In genomic region chr3:131138224-131138623, GRCm38 (mm10) we compare ENCODE assay signal across 19 mouse cellular contexts. TPM values are rescaled to one million over a fixed set of nuclear protein-coding genes. Genes with fewer than 3 reads are reported as not detected.
DNase-seq lines count a peak whose midpoint lies in the region; ATAC-seq and TF ChIP-seq lines count a peak whose summit lies in the region.
"Had no signal": no experiment of that assay in that cellular context is flagged by ENCODE, and none has a peak within 500 bp of the region (broad histone marks: within the 10 kb centered on the region; RNA-seq: fewer than 3 reads in every experiment).

No protein-coding gene starts in this region.

- no peak for DNase-seq in heart, postnatal 14 days
- no peak for DNase-seq in CH12.LX (ENCODE audit: extremely low read depth)
- DNase-seq in embryonic facial prominence, embryonic 14.5 days (ENCODE audit: low spot score): no peak
- DNase-seq in layer of hippocampus, postnatal 36 days: no peak
- no peak for DNase-seq in gastrocnemius, postnatal 10 days
- DNase-seq: cerebellum, postnatal 10 days; embryo, embryonic 11 days; gastrocnemius, postnatal 36 days; heart, postnatal 10 days; thymus, postnatal 25 days had no signal

- H3K9me3 ChIP-seq in heart, embryonic 11.5 days (replicated peaks; ENCODE audit: control insufficient read depth, low read length): no peaks in the 10 kb centered on the region
- H3K9me3 ChIP-seq in CH12.LX (replicated peaks; ENCODE audit: low read length): no peaks in the 10 kb centered on the region
- no peaks in the 10 kb centered on the region for H3K9me3 ChIP-seq in embryonic facial prominence, embryonic 14.5 days (ENCODE audit: control insufficient read depth, low read length)
- no peaks in the 10 kb centered on the region for H3K9me3 ChIP-seq in midbrain, embryonic 16.5 days (replicated peaks; ENCODE audit: control insufficient read depth, low read length, poor library complexity, severe bottlenecking)
- H3K9me3 ChIP-seq: hindbrain, embryonic 15.5 days; limb, embryonic 12.5 days had no signal

- H3K27ac ChIP-seq in heart, embryonic 11.5 days (ENCODE audit: low read depth, low read length): no peak overlapping the region
- H3K27ac ChIP-seq in CH12.LX (ENCODE audit: insufficient read depth, low read depth): peak overlapping the region; percentile 89
- peak overlapping the region; percentile 48; the same call in 1 of the 2 replicates for H3K27ac ChIP-seq in embryonic facial prominence, embryonic 14.5 days (replicated peaks; ENCODE audit: low read depth, low read length)
- peak overlapping the region; percentile 78 for H3K27ac ChIP-seq in midbrain, embryonic 16.5 days (ENCODE audit: low read length)
- H3K27ac ChIP-seq: hindbrain, embryonic 15.5 days; kidney, postnatal 0 days; liver, embryonic 14.5 days had no signal

- intact Hi-C loops in heart, postnatal 14 days (cut with DNase I): no loop called here

- H3K79me2 ChIP-seq in CH12.LX (replicated peaks; ENCODE audit: control insufficient read depth, extremely low read depth, insufficient read depth, poor library complexity, severe bottlenecking): peaks cover 13% of the 10 kb centered on the region

- no peak overlapping the region for H3K4me3 ChIP-seq in heart, embryonic 11.5 days (ENCODE audit: low read depth, low read length)
- H3K4me3 ChIP-seq in CH12.LX (replicated peaks in 1 of 3; ENCODE audit: low read depth in 2 of 3, low read length in 2 of 3, poor library complexity in 1 of 3): no peak overlapping the region
- no peak overlapping the region for H3K4me3 ChIP-seq in embryonic facial prominence, embryonic 14.5 days (ENCODE audit: low read depth, low read length)
- no peak overlapping the region for H3K4me3 ChIP-seq in midbrain, embryonic 16.5 days (ENCODE audit: low read depth, low read length)
- H3K4me3 ChIP-seq: hindbrain, embryonic 15.5 days; limb, embryonic 12.5 days; myocyte had no signal

- TF ChIP-seq RAD21 in CH12.LX (IDR thresholded peaks at IDR 0.05; ENCODE audit: low read depth, low read length): no peak

- dilution Hi-C loops in CH12.LX (cut with MboI; ENCODE audit: extremely low pct_ligation_motif_present, extremely low pct_unique_long_range_greater_than_20kb, low sequenced_read_pairs): no loop called here

- peaks cover 36% of the 10 kb centered on the region for H3K4me1 ChIP-seq in heart, embryonic 11.5 days (ENCODE audit: control insufficient read depth, insufficient read depth, low read length)
- peaks cover 25 to 42% of the 10 kb centered on the region in 2 experiments for H3K4me1 ChIP-seq in CH12.LX (ENCODE audit: control insufficient read depth in 1 of 2, insufficient read depth in 2 of 2)
- H3K4me1 ChIP-seq in embryonic facial prominence, embryonic 14.5 days (ENCODE audit: control insufficient read depth, insufficient read depth, low read length): peaks cover 48% of the 10 kb centered on the region
- peaks cover 62% of the 10 kb centered on the region for H3K4me1 ChIP-seq in midbrain, embryonic 16.5 days (ENCODE audit: control insufficient read depth, insufficient read depth, low read length)

- no peak for TF ChIP-seq POLR2A in CH12.LX (IDR thresholded peaks at IDR 0.05; ENCODE audit: low read depth, low read length)

- WGBS in heart, embryonic 11.5 days (ENCODE audit: insufficient replicate concordance): 45% methylated on average over 9 of the region's 9 CpGs
- 67% methylated on average over 9 of the region's 9 CpGs for WGBS in embryonic facial prominence, embryonic 14.5 days
- 41% methylated on average over 9 of the region's 9 CpGs for WGBS in midbrain, embryonic 16.5 days

- no peak for TF ChIP-seq EP300 in CH12.LX (IDR thresholded peaks at IDR 0.05; ENCODE audit: low read length)

- H3K36me3 ChIP-seq in heart, embryonic 11.5 days (ENCODE audit: control insufficient read depth, insufficient read depth, low read length): no peaks in the 10 kb centered on the region
- peaks cover 2 to 3% of the 10 kb centered on the region in 2 experiments for H3K36me3 ChIP-seq in CH12.LX (replicated peaks in 1 of 2; ENCODE audit: control insufficient read depth in 1 of 2, insufficient read depth in 1 of 2, low read length in 1 of 2)
- peaks cover 5% of the 10 kb centered on the region; the same call in 1 of the 2 replicates for H3K36me3 ChIP-seq in embryonic facial prominence, embryonic 14.5 days (ENCODE audit: control insufficient read depth, insufficient read depth, low read length)
- H3K36me3 ChIP-seq in midbrain, embryonic 16.5 days (ENCODE audit: control insufficient read depth, insufficient read depth, low read length): no peaks in the 10 kb centered on the region
- H3K36me3 ChIP-seq: G1E; hindbrain, embryonic 15.5 days; limb, embryonic 12.5 days had no signal

- in situ Hi-C loops in CH12.LX (cut with MboI; ENCODE audit: low pct_ligation_motif_present, low pct_unique_long_range_greater_than_20kb, low sequenced_read_pairs): no loop called here

- TF ChIP-seq CTCF in CH12.LX (conservative IDR thresholded peaks at IDR 0.05 in 1 of 2, IDR thresholded peaks at IDR 0.05 in 1 of 2; ENCODE audit: low read depth in 2 of 2, low read length in 2 of 2): no peak

- ATAC-seq in heart, embryonic 11.5 days (replicated peaks; ENCODE audit: insufficient number of reproducible peaks, low FRiP score, low TSS enrichment): no peak
- no peak for ATAC-seq in embryonic facial prominence, embryonic 14.5 days (ENCODE audit: low read depth)
- no peak for ATAC-seq in midbrain, embryonic 16.5 days
- ATAC-seq: intestine, embryonic 16.5 days had no signal

- peak overlapping the region; percentile 34 for H3K4me2 ChIP-seq in heart, embryonic 11.5 days
- H3K4me2 ChIP-seq in CH12.LX (ENCODE audit: insufficient read depth, low read depth, poor library complexity, severe bottlenecking): peak overlapping the region; percentile 92
- H3K4me2 ChIP-seq in embryonic facial prominence, embryonic 14.5 days (ENCODE audit: low read depth, low read length): no peak overlapping the region
- H3K4me2 ChIP-seq in midbrain, embryonic 16.5 days (ENCODE audit: low read length): peak overlapping the region; percentile 45
- H3K4me2 ChIP-seq: hindbrain, embryonic 15.5 days had no signal

- H3K27me3 ChIP-seq in heart, embryonic 11.5 days (ENCODE audit: control insufficient read depth, insufficient read depth, low read length): no peaks in the 10 kb centered on the region
- no peaks in the 10 kb centered on the region for H3K27me3 ChIP-seq in CH12.LX (replicated peaks)
- H3K27me3 ChIP-seq in embryonic facial prominence, embryonic 14.5 days (replicated peaks; ENCODE audit: control insufficient read depth, insufficient read depth, low read length): no peaks in the 10 kb centered on the region
- H3K27me3 ChIP-seq in midbrain, embryonic 16.5 days (ENCODE audit: control insufficient read depth, insufficient read depth, low read depth, low read length): no peaks in the 10 kb centered on the region
- H3K27me3 ChIP-seq: limb, embryonic 12.5 days had no signal

- no peak overlapping the region for H3K9ac ChIP-seq in heart, embryonic 11.5 days (ENCODE audit: low read depth, low read length)
- H3K9ac ChIP-seq in CH12.LX (ENCODE audit: insufficient read depth, low read depth): peak overlapping the region; percentile 45; the same call in 1 of the 2 replicates
- no peak overlapping the region for H3K9ac ChIP-seq in embryonic facial prominence, embryonic 14.5 days (ENCODE audit: low read depth, low read length)
- H3K9ac ChIP-seq in midbrain, embryonic 16.5 days (ENCODE audit: low read depth, low read length): no peak overlapping the region
- H3K9ac ChIP-seq: hindbrain, embryonic 15.5 days; limb, embryonic 12.5 days; liver, embryonic 14.5 days had no signal

TF ChIP-seq in CH12.LX, 34 proteins besides CTCF, POLR2A, EP300 and RAD21:
- no peak for TF ChIP-seq ZKSCAN1 (IDR thresholded peaks at IDR 0.05; ENCODE audit: borderline replicate concordance, low read depth, low read length)

RNA-seq across cellular contexts. Expression of gene Lef1, which starts 28.0 kb away (rescaled TPM):
- polyA plus RNA-seq in heart, embryonic 11.5 days (2014; fragmentation: Nextera tagmentation; extraction: Ambion mirVana): 19.6 and 20.8 TPM in 2 replicates
- total RNA-seq in heart, postnatal 14 days (2021): 1 to 10 TPM in 1 of 2 experiments, under 1 TPM in 1; 0.72 to 4.4 TPM
- total RNA-seq in CH12.LX (2012; rRNA removed) (14.5 and 15.8 TPM in 2 replicates), CH12.LX (2014; rRNA removed) (1.4 and 1.8 TPM in 2 replicates)
- polyA plus RNA-seq in CH12.LX (2012; ENCODE audit: insufficient read length, low read depth): 2.7 and 4.4 TPM in 2 replicates
- 25.9 and 32.2 TPM in 2 replicates for polyA plus RNA-seq in embryonic facial prominence, embryonic 14.5 days (2014; fragmentation: Nextera tagmentation; extraction: Ambion mirVana)
- 67.6 and 81.3 TPM in 2 replicates for polyA plus RNA-seq in midbrain, embryonic 16.5 days (2015; fragmentation: Nextera tagmentation; extraction: Ambion mirVana)
- total RNA-seq in layer of hippocampus, postnatal 36 days (2021): 1 to 10 TPM; 5.5 to 6.7 TPM
- total RNA-seq in gastrocnemius, postnatal 10 days (2021): 1 to 10 TPM in 1 of 2 experiments, under 1 TPM in 1; 0.28 to 1.1 TPM
- polyA plus RNA-seq: G1E had no signal
